Mouse (Mus musculus) E14TG2a.4 (cell line): ENCODE data around the gene Pde4d.

Experiments used
- CTCF ChIP-seq: conservative IDR thresholded peaks from 2 replicates; pipeline ENCODE4 v1.5.1; 2014; ENCODE audit warnings: low read length
- NANOG ChIP-seq: IDR thresholded peaks from 2 replicates; pipeline ENCODE4 v1.6.1; 2014; ENCODE audit warnings: borderline replicate concordance, low read length, mixed read lengths

DNA sequence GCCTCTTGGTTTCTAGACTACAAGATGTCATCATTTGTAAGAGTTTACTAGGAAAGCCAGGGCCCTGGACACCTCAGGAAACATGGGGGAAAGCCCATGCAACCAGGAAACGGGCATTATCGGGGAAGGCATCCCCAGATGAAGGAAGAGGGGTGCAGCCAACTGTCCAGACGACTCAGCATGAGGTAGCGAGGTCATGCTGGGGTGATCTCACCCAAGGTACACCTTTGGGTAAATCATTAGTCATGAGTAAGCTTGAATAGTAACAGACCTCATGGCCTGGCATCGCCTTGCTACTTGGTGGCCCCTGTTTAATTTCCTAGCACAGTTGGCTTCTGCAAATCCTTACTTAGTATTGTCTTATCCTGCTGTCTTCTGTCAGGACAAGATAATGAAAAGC lies 1105.8 kb downstream of the Pde4d start:
- no peak for TF ChIP-seq CTCF
- TF ChIP-seq NANOG, result no peak
